Mouse (Mus musculus) liver, embryonic 16.5 days (tissue): Measurements from ENCODE around the gene Map2k6. TPM values are rescaled to one million over a fixed set of nuclear protein-coding genes. Genes with fewer than 3 reads are reported as not detected.

ENCODE experiments used
- ATAC-seq: fragments of 200-750 bp; cut with Nextera tagmentation; 2 replicates; pipeline ENCODE4 v1.8.0; 2017; ENCODE audit warnings: low read depth, mild to moderate bottlenecking, moderate number of reproducible peaks, moderate library complexity
- H3K27ac ChIP-seq: fragments of 300-500 bp; sonication (generic); 2 replicates; pipeline ENCODE4 v1.5.1; 2014; ENCODE audit warnings: mild to moderate bottlenecking, low read length
- H3K27me3 ChIP-seq: fragments of 300-500 bp; sonication (generic); 2 replicates; pipeline ENCODE4 v1.6.1; 2014; ENCODE audit warnings: low read depth, low read length, mixed read lengths; ENCODE audit not compliant: control insufficient read depth, insufficient read depth
- H3K36me3 ChIP-seq: fragments of 300-500 bp; sonication (generic); 2 replicates; pipeline ENCODE4 v1.6.1; 2014; ENCODE audit warnings: mild to moderate bottlenecking; ENCODE audit not compliant: control insufficient read depth, insufficient read depth
- H3K4me1 ChIP-seq: fragments of 300-500 bp; sonication (generic); 2 replicates; pipeline ENCODE4 v1.6.1; 2014; ENCODE audit warnings: low read depth, low read length, mixed read lengths; ENCODE audit not compliant: control insufficient read depth
- H3K4me2 ChIP-seq: fragments of 300-500 bp; sonication (generic); 2 replicates; pipeline ENCODE4 v1.6.1; 2014; ENCODE audit warnings: low read depth, low read length, mixed read lengths
- H3K4me3 ChIP-seq: fragments of 300-500 bp; sonication (generic); 2 replicates; pipeline ENCODE4 v1.5.1; 2014; ENCODE audit warnings: low read depth, mild to moderate bottlenecking, low read length
- H3K9ac ChIP-seq: fragments of 300-500 bp; sonication (generic); 2 replicates; pipeline ENCODE4 v1.6.1; 2014; ENCODE audit warnings: low read depth, low read length
- H3K9me3 ChIP-seq: fragments of 300-500 bp; sonication (generic); replicated peaks from 2 replicates; pipeline ENCODE4 v1.6.1; 2016; ENCODE audit warnings: low read length; ENCODE audit not compliant: control insufficient read depth
- WGBS: fragments of 180-500 bp; shearing (Covaris S2); extraction: QIAGEN DNeasy Blood & Tissue Kit; methylation state at CpG from one replicate; pipeline ENCODE4 v1.1.7; 2014; ENCODE audit not compliant: insufficient replicate concordance; 5-methylcytosine and 5-hydroxymethylcytosine counted together
- polyA plus RNA-seq: library from polyadenylated mRNA; unstranded; fragments of >200 nt; fragmentation: Nextera tagmentation; extraction: Ambion mirVana; gene quantifications from 2 replicates; pipeline ENCODE4 v1.2.1, GENCODE M21; 2015

Map2k6 gene
- polyA plus RNA-seq, 1 experiment from 2014 or later, result 5.5 TPM

DNA sequence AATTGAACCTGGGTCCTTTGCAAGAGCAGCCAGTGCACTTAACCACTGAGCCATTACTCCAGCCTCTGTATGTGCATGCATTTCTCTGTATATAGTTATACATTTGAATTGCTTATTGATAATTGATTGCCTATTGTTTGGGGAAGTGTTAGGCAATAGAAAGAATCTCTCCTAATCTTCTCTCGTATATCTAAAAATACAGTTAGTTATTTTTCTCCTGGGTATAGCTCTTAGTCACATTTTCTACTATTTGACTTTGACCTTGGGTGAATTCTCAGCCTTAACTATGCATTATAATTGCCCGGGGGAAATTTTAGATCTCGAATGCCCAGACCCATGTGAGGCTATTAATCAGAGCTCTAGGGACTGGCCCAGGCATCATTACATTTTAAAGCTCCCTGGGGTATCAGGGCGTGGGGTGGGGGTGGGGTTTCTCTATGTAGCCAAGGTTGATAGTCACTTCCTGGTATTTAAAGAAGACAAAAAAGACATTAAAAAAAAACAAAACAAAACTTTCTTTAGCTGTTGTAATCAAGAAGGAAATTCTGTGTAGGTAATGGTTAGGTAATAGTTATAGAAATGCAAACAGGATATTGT, 39.9 kb downstream of the Map2k6 start:
- Histone ChIP-seq H3K9ac (no peak overlapping the region), H3K4me3 (no peak overlapping the region), H3K27me3 (no peaks in the 10 kb centered on the region), H3K4me2 (no peak overlapping the region), H3K9me3 (no peaks in the 10 kb centered on the region), H3K4me1 (peaks cover 2% of the 10 kb centered on the region; the same call in 1 of the 2 replicates), H3K36me3 (no peaks in the 10 kb centered on the region), H3K27ac (no peak overlapping the region)
- 48% methylated on average over 4 of the region's 4 CpGs for WGBS
- no peak for ATAC-seq

DNA sequence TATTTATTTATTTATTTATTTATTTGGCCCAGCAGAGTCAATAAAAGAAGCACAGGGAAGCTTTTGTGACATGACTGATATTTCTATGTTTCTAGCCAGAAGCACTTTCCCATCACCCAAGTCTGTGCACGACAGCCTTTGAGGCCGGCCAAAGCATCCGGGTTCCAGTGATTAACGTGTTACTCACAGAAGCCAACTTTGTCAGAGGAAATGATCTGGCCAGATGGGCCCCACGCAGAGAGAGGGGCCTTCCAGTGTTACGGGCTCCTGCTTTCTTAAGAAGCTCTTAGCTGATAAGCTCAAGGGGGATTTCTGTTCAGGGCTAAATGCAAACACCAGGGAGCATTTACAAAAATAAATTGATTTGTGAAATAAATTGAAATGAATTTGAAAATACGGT, 40.4 kb downstream of the Map2k6 start:
- Histone ChIP-seq H3K9ac (no peak overlapping the region), H3K27ac (no peak overlapping the region), H3K4me2 (no peak overlapping the region), H3K27me3 (no peaks in the 10 kb centered on the region), H3K9me3 (no peaks in the 10 kb centered on the region), H3K36me3 (no peaks in the 10 kb centered on the region), H3K4me3 (no peak overlapping the region), H3K4me1 (peaks cover 2% of the 10 kb centered on the region; the same call in 1 of the 2 replicates)
- peak; percentile 41; the same call in 1 of the 2 replicates for ATAC-seq
- 19% methylated on average over 7 of the region's 7 CpGs for WGBS

- Histone ChIP-seq H3K4me2 (no peak overlapping the region), H3K9ac (no peak overlapping the region), H3K9me3 (no peaks in the 10 kb centered on the region), H3K4me3 (no peak overlapping the region), H3K36me3 (no peaks in the 10 kb centered on the region), H3K27me3 (no peaks in the 10 kb centered on the region), H3K27ac (no peak overlapping the region), H3K4me1 (peaks cover 19% of the 10 kb centered on the region)
- ATAC-seq, result no peak
- WGBS, result 63% methylated on average over 6 of the region's 6 CpGs
Observed at GRCm38 (mm10) chr11:110444576-110444975, 45.7 kb downstream of the Map2k6 start.

GRCm38 (mm10) chr11:110448131-110448725, 49.3 kb downstream of the Map2k6 start:
- no peaks in the 10 kb centered on the region for H3K27me3 ChIP-seq
- H3K9ac ChIP-seq, result peak overlapping the region; percentile 58
- H3K9me3 ChIP-seq, result no peaks in the 10 kb centered on the region
- H3K4me1 ChIP-seq, result peaks cover 27% of the 10 kb centered on the region
- peak overlapping the region; percentile 55 for H3K4me3 ChIP-seq
- H3K36me3 ChIP-seq, result no peaks in the 10 kb centered on the region
- H3K27ac ChIP-seq, result peak overlapping the region; percentile 65
- ATAC-seq, result peak; percentile 82
- WGBS, result 5% methylated on average over 7 of the region's 7 CpGs
- H3K4me2 ChIP-seq, result peak overlapping the region; percentile 68

DNA sequence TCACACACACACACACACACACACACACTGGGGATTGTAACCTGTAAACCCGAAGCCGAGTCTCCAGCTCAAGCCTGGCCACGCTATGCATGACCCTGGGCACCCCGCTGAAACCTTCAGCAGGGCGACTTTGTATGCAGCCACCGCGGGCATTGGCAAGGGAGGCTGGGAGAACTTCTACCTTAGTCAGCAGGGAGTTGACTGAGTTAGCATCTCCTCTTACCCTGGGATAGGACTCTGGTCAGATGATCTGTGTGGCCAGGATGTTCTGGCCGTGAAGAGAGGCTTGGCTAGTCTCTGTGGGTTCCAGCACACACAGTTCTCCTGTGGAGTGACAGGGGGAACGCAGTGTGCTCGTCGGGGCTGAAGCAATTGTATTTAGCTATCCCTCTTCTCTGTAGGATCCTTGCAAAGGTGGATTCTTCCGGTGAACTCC, 49.8 kb downstream of the Map2k6 start:
- Histone ChIP-seq H3K9ac (peak overlapping the region; percentile 58), H3K4me1 (peaks cover 27% of the 10 kb centered on the region), H3K27ac (peak overlapping the region; percentile 65), H3K27me3 (no peaks in the 10 kb centered on the region), H3K9me3 (no peaks in the 10 kb centered on the region), H3K4me2 (peak overlapping the region; percentile 68), H3K36me3 (no peaks in the 10 kb centered on the region), H3K4me3 (peak overlapping the region; percentile 55)
- WGBS, result 7% methylated on average over 12 of the region's 12 CpGs
- ATAC-seq, result peak; percentile 56

DNA sequence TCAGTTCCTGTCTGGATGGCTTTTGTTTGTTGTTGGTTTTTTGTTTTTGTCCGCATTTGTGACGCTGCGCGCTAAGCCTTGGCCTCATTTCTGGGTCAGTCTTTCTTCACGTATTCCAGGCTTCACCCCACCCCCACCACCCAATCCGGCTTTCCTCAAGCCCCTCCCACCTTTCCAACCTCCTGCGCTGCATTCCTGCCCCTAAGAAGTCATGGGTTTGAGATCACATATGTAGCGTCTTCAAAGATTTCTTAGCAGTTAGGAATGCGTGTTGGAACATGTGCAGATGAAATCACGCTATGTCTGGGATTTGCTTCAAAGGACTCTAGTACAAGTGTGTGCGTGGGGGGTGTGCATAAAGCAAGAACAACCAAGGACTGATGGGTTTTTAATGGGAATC, 50.3 kb downstream of the Map2k6 start:
- no peak for ATAC-seq
- WGBS, result 47% methylated on average over 11 of the region's 11 CpGs
- Histone ChIP-seq H3K36me3 (no peaks in the 10 kb centered on the region), H3K4me3 (no peak overlapping the region; the same call in 1 of the 2 replicates), H3K4me2 (peak overlapping the region; percentile 68), H3K9ac (peak overlapping the region; percentile 58; the same call in 1 of the 2 replicates), H3K4me1 (peaks cover 27% of the 10 kb centered on the region), H3K27me3 (no peaks in the 10 kb centered on the region), H3K9me3 (no peaks in the 10 kb centered on the region), H3K27ac (no peak overlapping the region)

- no peak overlapping the region for H3K4me2 ChIP-seq
Observed at GRCm38 (mm10) chr11:110450091-110450757, 51.3 kb downstream of the Map2k6 start.

GRCm38 (mm10) chr11:110450758-110451121, 51.8 kb downstream of the Map2k6 start:
- Histone ChIP-seq H3K9me3 (no peaks in the 10 kb centered on the region), H3K27me3 (no peaks in the 10 kb centered on the region), H3K4me1 (peaks cover 27% of the 10 kb centered on the region), H3K27ac (no peak overlapping the region), H3K4me2 (no peak overlapping the region), H3K9ac (no peak overlapping the region), H3K36me3 (no peaks in the 10 kb centered on the region), H3K4me3 (no peak overlapping the region)
- ATAC-seq, result no peak
- 77% methylated on average over 4 of the region's 4 CpGs for WGBS

More at GRCm38 (mm10) chr11:110450091-110450757, 51.3 kb downstream of the Map2k6 start:
- Histone ChIP-seq H3K27me3 (no peaks in the 10 kb centered on the region), H3K36me3 (no peaks in the 10 kb centered on the region), H3K4me3 (no peak overlapping the region), H3K27ac (no peak overlapping the region), H3K9me3 (no peaks in the 10 kb centered on the region), H3K4me1 (peaks cover 27% of the 10 kb centered on the region), H3K9ac (no peak overlapping the region)
- ATAC-seq, result no peak
- 50% methylated on average over 15 of the region's 15 CpGs for WGBS

GRCm38 (mm10) chr11:110451590-110451989, 52.7 kb downstream of the Map2k6 start:
- 50% methylated on average over 7 of the region's 7 CpGs for WGBS
- H3K9ac ChIP-seq, result no peak overlapping the region
- H3K36me3 ChIP-seq, result no peaks in the 10 kb centered on the region
- no peak overlapping the region for H3K4me2 ChIP-seq
- peak; percentile 64 for ATAC-seq
- no peak overlapping the region for H3K4me3 ChIP-seq
- H3K9me3 ChIP-seq, result no peaks in the 10 kb centered on the region
- H3K27ac ChIP-seq, result peak overlapping the region; percentile 61
- H3K27me3 ChIP-seq, result no peaks in the 10 kb centered on the region
- H3K4me1 ChIP-seq, result peaks cover 28% of the 10 kb centered on the region
